Mouse (Mus musculus) c-Kit-positive CD71-negative TER-119-negative erythroid progenitor cells, embryonic 14.5 days (primary cell): ENCODE data around the gene Mamdc4.
A peak's percentile ranks its signal among the peaks of the same experiment; 100 is the strongest.

ENCODE experiments used
- DNase-seq: peaks from one replicate; pipeline ENCODE4 v3.0.0-alpha.2; 2013; ENCODE audit warnings: low read depth

Mamdc4 gene

GRCm38 (mm10) chr2:25574579-25575431 is at the start of gene Mamdc4, which contains the start of gene Phpt1:
Mamdc4 (minus strand) TSS chr2:25574845.
Phpt1 (minus strand) TSS chr2:25575224.
- DNase-seq: peak; percentile 89

GRCm38 (mm10) chr2:25621229-25622200 is 46.9 kb upstream of the Mamdc4 start, which contains the start of gene Tmem141:
Tmem141 (minus strand) TSS chr2:25622005.
- peak; percentile 59 for DNase-seq

DNA sequence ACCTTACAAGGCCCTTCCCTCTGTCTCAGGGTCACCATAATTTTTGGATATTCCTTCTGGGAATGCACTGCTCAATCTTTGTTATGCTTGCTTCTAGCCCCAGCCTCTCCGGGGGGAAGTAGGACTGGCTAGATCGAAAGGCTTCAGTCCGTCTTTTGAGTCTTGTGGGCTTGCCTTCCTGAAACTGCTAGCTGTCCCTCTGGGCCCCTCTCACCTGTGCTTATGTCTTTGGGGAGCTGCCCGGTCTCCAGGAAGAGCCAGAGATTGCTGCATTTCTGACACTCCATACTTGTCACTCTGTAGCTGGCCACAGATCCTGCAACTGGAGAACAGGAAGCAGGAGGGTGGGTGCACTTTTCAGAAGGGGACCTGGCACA is 46.2 kb upstream of the Mamdc4 start:
- no peak for DNase-seq

- no peak for DNase-seq
These were observed 45.7 kb upstream of the Mamdc4 start for GRCm38 (mm10) chr2:25620386-25620785.

DNA sequence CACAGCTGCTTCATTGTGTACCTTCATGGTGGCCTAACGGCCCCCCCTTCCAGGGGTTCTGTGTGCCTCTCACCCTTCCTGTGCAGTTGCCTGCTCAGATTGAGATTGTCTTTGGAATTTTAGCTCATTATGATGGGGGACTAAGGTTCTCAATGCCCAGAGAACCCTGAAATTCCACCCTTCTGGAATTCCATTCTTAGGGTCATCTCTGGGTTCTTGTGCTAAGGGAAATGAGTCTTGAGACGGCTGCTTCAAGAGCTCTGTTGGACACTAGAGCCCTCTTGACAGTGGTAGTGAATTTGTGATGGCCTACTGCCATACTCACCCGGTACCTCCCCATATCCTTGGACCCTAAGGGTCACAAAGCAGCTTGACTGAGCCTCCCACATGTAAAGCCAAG is 42.9 kb upstream of the Mamdc4 start, which contains the start of gene Ccdc183:
Gene Ccdc183 (minus strand): TSS at position 101 of the 400 bp plus-strand sequence.
- DNase-seq: no peak

DNA sequence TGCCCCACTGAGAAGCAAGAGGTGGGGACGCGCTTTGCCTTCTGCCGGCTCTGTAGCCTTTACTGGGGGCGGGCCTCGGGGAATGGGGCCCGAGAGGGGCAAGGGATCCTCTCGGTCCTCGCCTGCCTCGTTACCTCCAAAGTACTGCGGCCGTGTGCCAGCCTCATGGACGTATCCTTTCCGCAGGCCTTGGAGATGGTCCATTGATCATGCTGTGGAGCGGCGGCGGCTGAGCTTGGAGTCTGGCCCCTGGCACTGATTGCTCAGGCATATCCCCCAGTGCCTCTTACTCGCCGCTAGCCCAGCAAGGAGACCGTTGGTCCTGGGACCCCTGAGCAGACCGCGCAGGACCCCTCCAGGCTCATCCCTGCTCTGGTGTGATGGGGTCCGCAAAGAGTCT is 41.8 kb upstream of the Mamdc4 start:
- no peak for DNase-seq

GRCm38 (mm10) chr2:25608671-25609070 is 34.0 kb upstream of the Mamdc4 start:
- DNase-seq: no peak

DNA sequence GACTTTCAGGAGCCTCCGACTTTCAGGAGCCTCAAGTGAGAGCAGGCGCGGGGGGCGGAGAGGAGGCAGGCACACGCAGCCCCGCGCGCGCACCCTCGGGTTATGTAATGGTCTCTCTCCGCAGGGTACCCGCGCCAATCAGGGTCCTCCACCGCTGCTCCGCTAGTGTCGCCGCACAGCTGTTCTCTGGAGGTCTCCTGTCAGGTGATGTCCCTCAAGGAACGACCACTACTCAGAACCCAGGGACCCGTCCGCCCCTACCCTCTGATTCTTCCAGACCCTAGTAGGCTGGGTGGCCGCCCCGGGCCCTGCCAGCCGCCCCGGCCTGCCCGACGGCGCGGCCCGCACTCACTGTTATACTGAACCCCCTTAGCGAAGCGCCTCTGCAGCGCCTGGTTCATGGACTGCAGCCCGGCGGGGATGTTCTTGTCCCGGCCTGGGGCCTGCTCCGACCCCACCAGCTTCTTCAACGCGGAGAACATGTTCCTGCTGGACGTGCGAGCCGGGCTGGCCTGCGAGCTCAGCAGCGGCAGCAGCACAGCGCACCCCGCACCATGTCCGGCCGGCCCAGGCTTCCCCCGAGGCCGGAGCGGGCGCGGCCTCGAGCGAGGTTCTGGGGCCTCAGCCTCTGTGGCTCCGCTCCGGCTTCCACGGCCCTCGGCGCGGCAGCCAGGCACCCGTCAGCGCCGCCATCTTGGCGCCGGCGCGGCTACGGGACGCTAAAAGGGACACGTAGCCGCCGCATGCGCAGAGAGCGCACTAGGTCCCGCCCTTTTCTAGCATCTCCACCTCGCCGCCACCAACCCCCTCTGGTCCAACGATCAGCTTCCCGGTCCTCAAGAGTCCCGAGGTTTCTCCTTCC is 33.3 kb upstream of the Mamdc4 start, which contains the start of gene Rabl6:
Gene Rabl6 (minus strand): TSS at position 761 of the 862 bp plus-strand sequence.
- peak; percentile 67 for DNase-seq

DNA sequence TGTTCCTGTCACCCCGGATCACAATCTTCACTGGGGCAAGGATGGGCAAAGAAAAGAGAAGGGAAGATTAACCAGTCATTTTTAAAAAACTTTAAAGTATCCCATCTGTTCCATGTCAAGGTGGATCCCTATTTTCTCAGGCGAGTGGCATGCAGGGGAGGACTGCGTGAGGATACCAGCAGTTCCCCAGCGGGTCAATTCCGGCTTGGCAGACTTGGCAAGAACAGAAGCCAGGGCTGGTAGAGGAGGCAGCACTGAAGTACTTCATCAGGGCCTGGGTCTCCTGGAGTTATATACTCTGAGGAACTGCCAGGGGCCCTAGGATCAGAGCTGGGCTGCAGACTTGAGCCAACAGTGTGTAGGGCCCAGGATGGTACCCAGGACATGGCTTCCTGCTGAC is 27.9 kb upstream of the Mamdc4 start:
- DNase-seq: no peak

- no peak for DNase-seq
These were observed 25.4 kb upstream of the Mamdc4 start for GRCm38 (mm10) chr2:25600037-25600436.

DNA sequence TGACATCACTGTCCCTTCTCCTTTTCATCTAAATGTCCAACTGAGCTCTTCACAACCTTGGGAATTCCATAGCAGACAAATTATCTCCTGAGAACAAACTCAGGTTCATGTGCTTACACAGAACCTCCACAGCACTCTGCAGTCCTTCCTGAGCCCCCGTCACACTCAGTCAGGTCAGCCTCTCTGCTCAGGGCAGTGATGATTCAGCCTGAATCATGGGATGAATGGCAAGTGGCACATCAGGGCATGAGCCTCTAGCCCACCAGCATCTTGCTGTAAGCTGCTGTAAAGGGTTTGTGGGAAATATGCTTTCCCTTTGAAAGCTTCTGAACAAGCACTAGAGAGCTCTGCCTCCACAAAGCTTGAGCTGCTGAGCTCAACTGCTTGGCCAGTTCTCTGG is 24.1 kb upstream of the Mamdc4 start:
- DNase-seq: no peak

DNA sequence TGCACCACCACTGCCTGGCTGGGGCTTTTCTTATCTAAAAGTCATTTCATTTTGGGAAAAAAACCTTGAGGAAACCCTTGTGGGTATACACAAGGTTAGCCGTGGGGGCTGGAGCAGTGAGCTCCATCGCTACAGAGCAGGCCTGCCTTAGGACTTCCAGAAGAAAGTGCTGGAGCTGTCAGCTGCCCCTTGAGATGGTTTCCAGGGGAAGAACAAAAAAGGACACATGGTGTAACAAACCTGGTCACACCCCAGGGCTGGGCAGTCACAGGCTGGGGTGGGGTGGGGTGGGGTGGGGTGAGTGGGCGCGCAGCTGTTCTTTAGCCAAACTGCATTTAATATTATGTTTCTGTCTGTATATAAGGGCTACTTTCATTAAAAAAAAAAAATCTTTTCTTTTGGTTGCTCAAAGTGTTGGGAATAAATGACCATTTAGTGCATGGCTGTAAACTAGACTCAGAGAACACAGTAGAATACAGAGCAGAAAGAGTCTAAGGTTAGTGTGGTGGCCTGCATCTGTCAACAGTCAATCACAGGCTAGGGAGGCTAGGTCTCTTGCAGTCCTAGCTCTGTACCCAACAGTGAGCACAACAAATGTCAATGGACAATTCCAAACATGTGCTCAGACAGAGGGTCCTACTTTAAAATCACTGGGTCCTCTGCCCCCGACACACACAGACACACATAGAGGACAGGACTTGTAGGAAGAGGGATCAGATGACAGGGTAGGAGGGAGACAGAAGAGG is 22.3 kb upstream of the Mamdc4 start:
- DNase-seq: no peak

- no peak for DNase-seq
These were observed 17.2 kb upstream of the Mamdc4 start for GRCm38 (mm10) chr2:25591863-25592262.

DNA sequence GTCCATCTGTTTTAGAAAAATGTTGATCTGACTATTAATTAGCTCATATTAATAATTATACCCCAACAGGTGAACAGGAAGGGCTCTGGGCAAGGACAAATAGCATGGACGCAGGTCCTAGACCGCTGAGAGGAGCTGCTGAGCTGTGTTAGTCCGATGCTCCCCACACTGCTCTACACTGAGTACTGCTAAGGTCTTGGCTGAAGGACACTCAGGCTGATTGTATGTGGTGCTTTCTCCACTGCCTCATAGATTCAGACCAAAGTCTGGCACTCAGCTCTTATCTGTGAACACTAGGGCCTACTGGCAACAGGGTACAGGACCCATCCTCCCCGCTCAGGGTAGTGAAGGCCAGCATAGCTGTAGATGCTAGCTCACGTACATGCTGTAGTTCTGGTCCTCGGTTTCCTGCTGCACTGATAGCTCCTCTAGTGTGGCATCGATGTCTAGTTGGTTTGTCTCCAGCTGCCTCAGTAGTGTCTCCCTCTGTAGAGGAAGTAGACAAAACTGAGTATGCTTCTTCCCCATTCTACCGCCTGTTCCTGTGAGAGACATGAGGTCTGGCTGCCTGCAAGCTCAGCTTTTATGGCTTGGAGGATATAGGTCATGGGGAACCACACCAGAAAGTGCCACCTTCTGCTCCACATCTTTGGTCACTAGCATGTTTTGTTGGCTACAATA is 13.7 kb upstream of the Mamdc4 start:
- DNase-seq: no peak

DNA sequence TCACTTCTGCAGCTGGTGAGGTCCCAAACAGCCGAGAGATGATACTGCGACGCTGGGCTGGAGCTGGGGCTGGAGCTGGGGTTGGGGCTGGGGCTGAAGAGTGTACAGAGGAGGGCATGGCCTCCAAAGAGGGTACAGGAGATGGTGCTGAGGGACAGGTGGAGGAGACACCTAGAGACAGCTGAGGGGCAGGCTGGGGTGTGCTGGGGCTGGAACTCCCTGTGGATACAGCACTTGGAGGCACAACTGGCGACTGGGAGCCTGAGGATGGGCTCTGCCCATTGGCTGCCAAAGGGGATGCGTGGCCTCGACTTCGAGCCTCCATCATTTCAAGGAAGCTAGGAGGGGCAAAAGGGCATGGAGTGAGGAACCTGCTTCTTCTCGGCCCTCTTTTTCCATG is 12.6 kb upstream of the Mamdc4 start:
- no peak for DNase-seq

GRCm38 (mm10) chr2:25585601-25586000 is 11.0 kb upstream of the Mamdc4 start:
- DNase-seq: no peak

DNA sequence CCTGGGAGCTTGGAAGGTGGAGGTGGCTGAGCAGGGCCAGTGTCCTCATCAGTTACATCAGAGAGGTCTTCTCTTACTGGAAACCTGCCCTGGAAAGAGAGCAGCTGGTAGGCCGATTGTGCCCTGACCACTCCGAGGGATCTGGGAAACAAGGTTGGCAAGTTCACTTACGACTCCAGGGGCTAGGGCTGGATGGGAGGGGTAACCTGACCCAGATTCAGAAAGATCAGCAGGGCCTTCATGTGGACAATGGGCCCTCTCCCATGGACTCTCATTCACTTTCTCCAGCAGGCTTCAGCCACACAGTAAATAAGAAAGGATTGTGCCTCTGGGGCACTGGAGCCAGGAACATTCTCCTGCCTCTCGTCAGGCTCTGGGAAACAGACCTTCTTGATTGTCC is 10.2 kb upstream of the Mamdc4 start:
- no peak for DNase-seq

GRCm38 (mm10) chr2:25584152-25584551 is 9.5 kb upstream of the Mamdc4 start:
- no peak for DNase-seq

GRCm38 (mm10) chr2:25583571-25583970 is 8.9 kb upstream of the Mamdc4 start:
- DNase-seq: no peak

- no peak for DNase-seq
These were observed 8.5 kb upstream of the Mamdc4 start for GRCm38 (mm10) chr2:25583120-25583481.
